Mouse (Mus musculus) kidney, adult 18-20 months (tissue): ENCODE data around the gene Gm20388.
"Not testable (repeated sequence)": the region's sequence is repeated elsewhere in the genome, so short reads cannot be mapped to it uniquely, and the experiment has no call there.

Source experiments
- DNase-seq: peaks from one replicate; pipeline ENCODE4 v3.0.0; 2021

Gene Gm20388

DNA sequence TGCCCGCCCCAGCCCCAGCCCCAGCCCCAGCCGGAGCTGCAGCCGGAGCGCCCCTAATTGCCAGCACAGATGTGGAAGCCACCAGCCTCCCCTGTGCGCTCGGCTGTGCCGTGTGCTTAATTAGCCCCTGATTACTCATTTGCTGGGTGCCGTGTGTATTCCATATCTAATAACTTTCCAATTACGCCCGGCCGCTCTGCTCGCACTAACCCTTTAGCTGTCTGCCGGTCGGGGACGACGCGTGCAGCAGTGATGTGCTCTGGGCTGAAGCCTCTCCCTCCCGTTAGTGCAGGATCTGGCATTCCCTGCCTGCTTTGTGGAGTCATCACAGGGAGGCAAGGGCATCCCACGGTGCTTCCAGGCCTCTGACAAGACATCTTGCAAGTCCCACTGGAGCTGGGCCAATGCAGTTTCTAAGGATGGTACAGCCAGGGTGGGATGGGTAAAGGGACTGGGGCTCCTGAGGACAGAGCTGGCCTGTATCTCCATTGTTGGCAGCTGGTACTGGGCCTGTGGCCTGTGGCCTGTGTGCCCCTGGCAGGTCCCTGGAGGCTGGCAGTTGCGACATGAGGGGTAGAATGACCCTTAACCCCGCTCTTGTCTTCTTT, 437.2 kb downstream of the Gm20388 start:
- DNase-seq: no peak

DNA sequence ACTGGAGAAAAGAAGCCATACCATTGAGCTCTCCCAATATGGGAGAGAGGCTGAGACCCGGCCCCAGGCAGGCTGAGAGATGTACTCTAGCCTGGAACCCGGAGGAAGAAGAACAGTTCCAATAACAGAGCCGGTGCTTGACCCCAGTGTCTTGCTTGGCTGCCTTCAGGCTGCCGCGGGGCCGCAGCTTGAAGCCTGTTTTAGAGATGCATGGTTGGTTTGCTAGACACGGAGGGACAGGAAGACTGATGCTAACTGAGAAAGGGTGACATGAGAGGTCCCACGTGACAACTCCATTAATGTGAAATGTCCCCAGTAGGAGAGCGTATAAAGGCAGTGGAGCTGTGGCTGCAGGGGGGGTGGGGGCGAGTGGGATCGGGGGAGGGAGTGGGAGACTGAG, 438.3 kb downstream of the Gm20388 start:
- DNase-seq: no peak

- peak; percentile 52 for DNase-seq
These were observed 440.9 kb downstream of the Gm20388 start for GRCm38 (mm10) chr8:120351332-120352071.

GRCm38 (mm10) chr8:120352096-120352495, 441.5 kb downstream of the Gm20388 start:
- DNase-seq: no peak

- DNase-seq: no peak
These were observed 445.4 kb downstream of the Gm20388 start for GRCm38 (mm10) chr8:120356067-120356466.

DNA sequence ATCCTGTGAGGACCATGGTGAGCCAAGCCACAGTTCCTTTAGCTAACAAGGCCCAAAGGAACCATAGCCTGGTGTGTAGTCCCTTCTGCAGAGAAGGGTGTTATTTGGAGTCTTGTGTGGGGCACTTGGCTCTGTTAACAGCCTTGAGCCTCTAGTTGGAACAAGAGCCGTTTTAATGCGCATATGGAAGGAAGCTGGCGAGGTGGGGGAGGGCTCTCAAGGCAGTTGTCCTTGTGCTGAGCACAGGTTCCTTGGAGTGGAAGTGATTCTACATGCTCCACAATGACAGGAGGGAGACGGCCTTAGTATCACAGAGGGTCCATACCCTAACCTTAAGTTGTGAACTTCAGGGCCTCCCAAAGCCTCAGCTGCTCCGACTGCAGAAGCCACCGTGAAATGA, 446.9 kb downstream of the Gm20388 start:
- no peak for DNase-seq

DNA sequence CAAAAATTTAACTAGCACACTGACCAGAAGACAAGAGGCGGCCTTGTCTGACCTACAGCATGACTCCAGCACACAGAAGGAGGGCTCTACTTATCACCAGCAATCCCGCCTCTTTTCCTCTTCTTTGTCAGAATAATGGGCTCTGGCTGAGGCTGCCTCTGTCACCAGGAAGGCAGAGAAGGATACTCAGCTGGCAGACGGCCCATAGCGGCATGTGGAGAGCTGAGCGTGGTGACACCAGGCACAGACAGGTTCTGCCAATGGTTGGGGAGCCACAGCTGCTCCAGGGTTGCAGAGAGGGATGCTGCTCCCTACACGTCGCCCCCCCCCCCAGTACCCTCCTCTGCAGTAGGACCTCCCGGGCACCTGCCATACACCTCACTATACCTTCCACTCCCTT, 450.7 kb downstream of the Gm20388 start:
- DNase-seq: peak; percentile 66

GRCm38 (mm10) chr8:120363552-120364071, 453.0 kb downstream of the Gm20388 start:
- peak; percentile 82 for DNase-seq

DNA sequence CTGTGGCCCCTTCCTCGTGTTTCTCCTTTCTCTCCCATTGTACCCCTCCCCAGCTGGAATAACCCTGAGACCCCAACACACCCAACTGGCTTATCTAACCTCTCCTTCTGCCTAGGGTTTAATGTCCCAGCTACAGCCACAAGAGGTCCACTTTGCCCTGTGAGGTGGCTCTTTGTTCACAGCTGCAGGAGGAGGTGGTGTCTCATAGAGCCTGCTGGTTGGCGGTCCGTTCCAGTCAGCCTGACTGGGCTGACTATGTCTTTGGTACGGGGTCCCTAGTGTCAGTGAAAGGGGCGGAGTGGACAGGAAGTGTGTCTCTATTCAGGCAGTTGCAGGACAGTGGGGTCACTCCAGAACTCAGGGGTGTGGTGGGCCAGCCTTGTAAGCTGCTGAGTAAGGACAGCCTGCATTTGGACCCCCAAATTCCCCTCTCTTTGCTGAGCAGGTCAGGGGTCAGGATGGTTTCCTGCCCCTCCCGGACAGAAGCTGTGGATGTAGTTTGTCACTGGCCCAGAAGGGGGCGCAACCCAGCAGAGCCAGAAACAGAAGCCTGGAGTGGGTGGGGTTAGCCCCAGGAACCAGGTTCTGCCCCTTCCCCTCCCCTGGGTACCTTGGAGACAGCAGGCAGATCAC, 453.6 kb downstream of the Gm20388 start:
- DNase-seq: peak; percentile 47

DNA sequence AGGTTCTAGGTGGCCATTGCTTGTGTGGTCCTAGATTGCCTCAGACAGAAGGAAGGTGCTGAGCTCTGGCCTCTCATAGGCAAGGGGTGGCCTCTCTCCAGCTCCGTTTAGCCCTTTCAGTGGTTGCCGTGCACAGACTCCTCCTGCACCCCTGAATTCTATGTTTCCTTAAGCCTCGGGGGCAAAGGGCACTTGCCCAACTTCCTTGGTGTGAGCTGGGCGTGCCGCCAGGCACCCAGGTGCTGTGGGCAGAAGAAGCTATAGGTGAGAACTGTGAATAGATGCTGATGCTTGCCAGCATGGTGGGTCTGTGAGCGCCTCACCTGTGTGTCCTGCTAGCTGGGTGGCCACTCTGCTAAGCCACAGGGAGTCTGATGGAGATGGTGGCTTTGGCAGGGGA, 456.2 kb downstream of the Gm20388 start:
- peak; percentile 66 for DNase-seq

DNA sequence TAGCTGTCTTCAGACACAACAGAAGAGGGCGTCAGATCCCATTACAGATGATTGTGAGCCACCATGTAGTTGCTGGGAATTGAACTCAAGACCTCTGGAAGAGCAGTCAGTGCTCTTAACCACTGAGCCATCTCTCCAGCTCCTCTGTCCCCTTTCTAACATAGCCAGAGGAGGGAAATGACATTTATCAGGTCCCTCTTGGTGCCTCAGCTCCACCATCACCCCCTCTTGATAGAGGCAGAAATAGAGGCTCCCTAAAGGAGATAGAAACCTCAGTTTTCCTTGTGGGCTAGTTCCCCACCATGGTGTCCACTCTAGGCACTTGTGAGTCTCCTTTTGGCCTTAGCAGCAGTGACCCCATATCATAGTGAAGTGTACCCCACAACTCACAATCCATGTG, 457.6 kb downstream of the Gm20388 start:
- DNase-seq: not testable (repeated sequence)

DNA sequence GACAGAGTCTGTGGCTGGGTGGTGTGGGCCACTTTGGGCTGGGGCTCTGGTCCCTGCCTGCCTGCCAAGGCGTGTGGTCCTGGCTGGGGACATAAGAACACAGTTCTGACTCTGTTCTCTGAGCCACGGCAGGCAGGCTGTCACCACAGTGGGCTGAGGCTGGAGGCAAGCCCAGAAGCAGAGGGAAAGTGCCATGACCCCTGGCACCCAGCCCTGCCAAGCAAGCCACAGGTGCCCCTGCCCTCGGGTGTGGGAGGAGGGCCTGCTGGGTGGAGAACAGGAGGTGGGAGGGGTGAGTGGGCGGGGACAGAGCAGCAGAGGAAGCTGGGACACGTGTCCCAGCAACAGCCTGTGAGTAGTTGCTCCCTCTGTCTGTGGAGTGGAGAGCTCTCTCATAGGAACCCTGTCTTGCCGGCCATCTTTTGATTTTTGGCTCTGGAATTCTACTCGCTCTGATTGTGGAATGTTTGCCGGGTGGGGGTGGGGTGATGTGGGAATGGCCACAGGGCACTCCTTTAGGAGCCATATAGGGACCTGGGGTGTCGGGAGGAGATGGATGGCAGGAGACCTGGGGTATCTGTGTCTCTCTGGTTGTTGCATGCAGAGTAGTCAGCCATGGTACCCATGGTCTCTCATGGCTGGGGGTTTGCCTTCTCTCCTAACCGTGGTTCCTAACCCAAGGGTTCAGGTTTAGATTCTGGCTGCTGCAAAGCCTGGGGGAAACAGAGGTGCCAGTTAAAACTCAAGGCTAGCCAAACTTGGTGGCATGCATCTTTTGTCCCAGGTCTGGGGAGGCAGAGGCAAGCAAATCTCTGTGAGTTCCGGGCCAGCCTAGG, 458.4 kb downstream of the Gm20388 start:
- peak; percentile 94 for DNase-seq

GRCm38 (mm10) chr8:120369956-120370355, 459.3 kb downstream of the Gm20388 start:
- peak; percentile 72 for DNase-seq

DNA sequence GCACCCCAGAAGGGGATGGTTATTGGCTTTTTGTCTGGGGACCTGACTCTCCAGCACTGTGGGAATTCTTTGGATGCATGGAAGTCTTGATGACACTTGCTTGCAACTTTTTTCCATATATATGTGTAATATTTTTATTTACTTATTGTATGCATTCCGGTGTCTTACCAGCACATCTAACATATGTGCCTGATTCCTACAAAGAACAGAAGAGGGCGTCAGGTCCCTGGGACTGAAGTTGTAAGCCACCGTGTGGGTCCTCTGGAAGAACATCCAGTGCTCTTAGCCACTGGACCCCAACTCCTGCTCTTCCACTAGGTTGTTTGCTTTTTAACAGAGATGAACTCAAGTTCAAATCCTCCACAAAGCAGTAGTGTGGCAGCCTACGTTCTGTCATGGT, 459.8 kb downstream of the Gm20388 start:
- no peak for DNase-seq

DNA sequence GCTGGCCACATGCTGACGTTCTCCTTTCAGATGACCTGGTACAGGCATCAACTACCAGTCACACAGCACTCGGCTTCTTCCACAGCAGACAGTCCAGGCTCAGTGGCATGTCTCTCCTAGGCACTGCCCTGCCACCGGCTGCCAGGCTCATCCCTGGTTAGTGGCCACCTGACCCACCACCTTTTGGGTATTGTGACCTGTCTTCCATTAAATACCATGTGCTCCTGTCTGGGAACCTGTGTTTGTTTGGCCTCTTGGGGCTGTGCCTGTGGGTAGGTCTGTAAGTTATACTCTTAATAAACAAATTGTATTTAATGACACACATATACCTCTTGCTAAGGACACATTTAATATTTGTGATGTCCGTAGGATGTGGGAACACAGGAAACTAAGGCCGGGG, 460.5 kb downstream of the Gm20388 start:
- DNase-seq: no peak

DNA sequence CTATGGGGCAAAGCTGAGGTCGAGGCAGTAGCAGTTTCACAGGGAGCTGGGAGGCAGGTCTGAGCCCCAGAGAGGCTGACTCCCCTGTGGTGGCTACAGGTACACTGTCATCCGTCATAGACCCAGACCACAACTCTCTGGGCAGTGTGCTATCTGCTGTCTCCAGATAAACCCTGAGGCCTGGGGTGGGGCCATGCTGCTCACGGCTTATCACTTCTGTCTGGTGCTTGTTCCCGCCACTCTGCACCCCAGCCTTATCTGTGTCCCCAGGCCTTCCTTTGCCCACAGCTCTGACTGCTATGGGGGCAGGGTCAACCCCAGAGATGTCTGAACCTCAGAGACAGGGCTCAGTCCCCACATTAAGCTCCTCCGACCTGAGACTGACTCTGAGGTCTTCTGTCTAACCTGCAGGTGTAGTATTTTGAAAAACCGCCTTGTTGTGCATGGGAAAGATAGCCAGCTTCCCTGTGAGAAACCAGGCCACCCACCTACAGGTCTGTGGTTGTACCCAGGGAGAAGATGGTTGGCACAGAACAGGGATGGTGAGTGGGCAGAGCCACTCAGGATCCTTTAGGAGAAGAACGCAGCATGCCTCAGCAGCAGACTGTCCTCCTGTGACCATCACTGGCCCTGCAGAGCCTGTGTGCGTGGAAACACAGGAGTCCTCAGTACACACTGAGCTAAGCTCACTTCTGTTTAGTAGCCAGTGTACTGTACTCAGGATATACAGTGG, 461.2 kb downstream of the Gm20388 start:
- no peak for DNase-seq

DNA sequence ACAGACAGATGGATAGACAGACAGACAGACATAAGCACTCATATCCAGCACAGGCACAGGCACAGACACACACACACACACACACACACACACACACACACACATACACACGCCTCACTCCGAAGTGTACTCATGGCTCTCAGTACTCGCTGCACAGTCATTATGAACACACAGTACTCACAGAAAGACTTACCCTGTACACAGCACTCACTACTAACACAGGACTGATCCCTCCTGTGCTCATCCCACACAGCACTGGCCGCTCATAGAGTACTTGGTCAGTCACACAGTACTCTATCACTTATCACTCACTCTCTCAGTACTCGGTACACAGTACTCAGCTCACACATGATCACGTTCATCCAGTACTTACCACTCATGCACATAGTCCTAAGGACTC, 462.0 kb downstream of the Gm20388 start:
- no peak for DNase-seq

DNA sequence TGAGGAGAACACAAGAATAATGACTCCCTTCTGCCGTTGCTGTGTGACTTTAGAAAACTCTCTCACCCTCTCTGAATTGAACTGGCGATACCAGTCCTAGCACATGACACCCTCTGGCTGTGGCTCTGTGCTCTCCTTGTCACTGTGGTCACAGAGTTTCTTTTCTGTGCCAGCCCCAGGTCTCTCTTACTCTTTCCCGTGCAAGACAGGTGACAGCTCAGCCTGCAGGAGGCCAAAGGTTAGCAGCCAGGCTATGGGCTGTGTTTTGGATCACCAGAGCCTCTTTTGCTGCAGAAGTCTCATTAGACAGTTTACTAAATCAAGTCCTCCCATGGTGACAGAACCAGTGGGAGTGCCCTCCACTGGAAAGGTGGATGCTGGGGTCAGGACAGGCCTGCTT, 463.0 kb downstream of the Gm20388 start:
- no peak for DNase-seq

DNA sequence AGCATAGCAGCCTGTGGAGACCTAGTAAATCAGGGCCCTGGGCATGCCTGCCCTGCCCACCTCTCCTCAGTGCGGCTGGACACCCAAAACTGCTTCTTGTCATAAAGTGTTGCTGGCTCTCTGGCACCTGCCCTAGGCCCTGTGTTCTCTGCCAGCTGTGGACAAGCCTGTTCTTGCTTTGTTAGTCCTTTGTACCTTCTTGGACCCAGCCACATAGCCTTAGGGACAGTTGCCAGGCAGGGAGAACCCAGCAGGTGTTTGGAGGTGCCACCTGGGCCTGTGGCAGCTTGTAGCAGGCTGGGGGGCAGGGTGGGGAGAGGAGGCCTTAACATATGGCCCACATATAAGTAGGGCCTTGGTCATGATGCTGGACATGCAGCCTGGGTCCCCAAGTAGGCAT, 463.4 kb downstream of the Gm20388 start:
- peak; percentile 26 for DNase-seq

DNA sequence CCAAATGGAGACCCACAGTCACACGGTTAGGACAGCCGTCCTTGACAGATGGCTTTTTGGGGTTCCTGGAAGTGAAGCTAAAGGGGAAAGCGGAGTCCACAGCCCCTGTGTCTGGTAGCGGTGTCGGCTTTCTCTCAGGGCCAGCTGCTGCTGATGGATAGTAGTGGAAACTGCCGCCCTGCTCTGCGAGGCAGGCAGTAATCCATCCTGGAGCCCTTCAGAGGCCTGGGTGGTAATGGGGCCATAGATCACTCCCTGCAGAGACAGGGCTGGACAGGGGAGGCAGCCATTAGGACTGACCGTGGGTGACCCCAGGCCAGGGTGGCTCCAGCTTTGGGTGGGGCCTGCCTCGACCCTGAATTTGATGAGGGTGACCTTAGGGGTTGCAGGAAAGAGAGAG, 463.9 kb downstream of the Gm20388 start:
- DNase-seq: peak; percentile 33

GRCm38 (mm10) chr8:120375170-120375569, 464.5 kb downstream of the Gm20388 start:
- DNase-seq: peak; percentile 40

GRCm38 (mm10) chr8:120376215-120376614, 465.6 kb downstream of the Gm20388 start:
- no peak for DNase-seq
